Mouse (Mus musculus) B cell, adult 67 days (primary cell): Measurements from ENCODE around the gene Rtn4rl1. TPM values are rescaled to one million over a fixed set of nuclear protein-coding genes. Genes with fewer than 3 reads are reported as not detected.

Experiments
- total RNA-seq, 2 experiments: library from RNA; stranded (reverse); gene quantifications; 4 replicates each; pipeline ENCODE4 v1.2.4; 2023

Rtn4rl1 gene
- 1 to 10 TPM in 1 of 2 experiments, under 1 TPM in 1; 0.99 to 1.2 TPM for total RNA-seq

GRCm38 (mm10) chr11:75193256-75194071, at the start of gene Rtn4rl1:
Rtn4rl1 (plus strand) TSS chr11:75193783.

GRCm38 (mm10) chr11:75169405-75170080, 24.0 kb upstream of the Rtn4rl1 start, which contains the start of gene Hic1:
Hic1 (minus strand) TSS chr11:75169519.

GRCm38 (mm10) chr11:75178672-75179208, 14.8 kb upstream of the Rtn4rl1 start, which contains the start of gene Ovca2:
Ovca2 (minus strand) TSS chr11:75178835.

DNA sequence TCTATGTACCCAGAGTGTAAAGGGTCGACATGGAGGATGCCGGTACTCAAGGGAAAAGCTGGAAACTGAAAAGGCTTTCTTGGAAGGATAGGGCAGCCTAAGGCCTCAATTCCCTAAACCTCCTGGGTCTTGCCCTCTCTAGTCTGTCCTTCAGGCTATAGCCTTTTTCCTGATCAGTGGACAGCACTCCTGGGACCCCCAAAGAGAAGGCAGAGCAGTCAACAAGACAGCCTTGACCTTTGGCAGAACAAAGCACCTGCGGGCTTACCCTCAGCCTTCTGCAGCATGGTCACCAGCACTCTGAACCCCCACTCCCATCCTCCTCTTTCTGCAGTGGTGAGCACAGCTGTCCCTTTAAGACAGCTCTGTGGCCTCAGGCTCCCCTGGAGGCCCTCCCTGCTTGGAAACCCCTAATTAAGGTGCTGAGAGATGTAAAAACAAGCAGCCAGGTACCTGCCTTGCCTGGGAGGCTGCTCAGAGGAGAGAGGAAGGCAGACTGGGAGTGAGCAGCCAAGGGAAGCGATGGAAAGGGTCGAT, 2.6 kb upstream of the Rtn4rl1 start, which contains the start of gene Dph1:
Gene Dph1 (minus strand): TSS at position 337 of the 537 bp plus-strand sequence.

Other genes starting within 250 kb of the Rtn4rl1 start
- 1 to 10 TPM; 2.1 to 2.5 TPM for gene Hic1, start 24.3 kb upstream of the Rtn4rl1 start, total RNA-seq
- gene Ovca2, start 14.9 kb upstream of the Rtn4rl1 start, total RNA-seq = 10 to 100 TPM; 14.0 to 16.1 TPM
- 10 to 100 TPM; 22.4 to 31.5 TPM for gene Dph1, start 2.5 kb upstream of the Rtn4rl1 start, total RNA-seq
- gene Rpa1, start 154.5 kb downstream of the Rtn4rl1 start, total RNA-seq = 100 to 1,000 TPM; 110 to 137 TPM
- gene Smyd4, start 154.7 kb downstream of the Rtn4rl1 start, total RNA-seq = 10 to 100 TPM; 14.3 to 15.5 TPM
- gene Serpinf1, start 228.9 kb downstream of the Rtn4rl1 start, total RNA-seq = 1 to 10 TPM in 1 of 2 experiments, not detected in 1; 2.0 TPM
- gene Serpinf2, start 245.8 kb downstream of the Rtn4rl1 start, total RNA-seq = under 1 TPM; 0.32 to 0.42 TPM